Mouse (Mus musculus) right cerebral cortex, postnatal 10 days (tissue): ENCODE measurements at regions not wholly inside any gene's neighbourhood (a gene's known extent, or its start where the extent isn't known, plus 50 kb on each side); places are given as distances from the start of the nearest gene placed in this dataset.
A peak's percentile ranks its signal among the peaks of the same experiment; 100 is the strongest.

Experiments
- DNase-seq, 2 experiments: peaks; one replicate each; pipeline ENCODE4 v3.0.0; 2021; ENCODE audit warnings: low spot score in 2 of 2

GRCm38 (mm10) chr10:117940441-117941265 is 94.8 kb upstream of the Rap1b start:
- no peak for DNase-seq

- DNase-seq: no peak
Measured at GRCm38 (mm10) chr10:117941266-117941651, 95.4 kb upstream of the Rap1b start.

- no peak for DNase-seq
Measured at GRCm38 (mm10) chr10:117943702-117944307, 98.0 kb upstream of the Rap1b start.

- no peak for DNase-seq
Measured at GRCm38 (mm10) chr10:117947191-117947590, 101.4 kb upstream of the Rap1b start.

GRCm38 (mm10) chr10:117947911-117948310 is 102.1 kb upstream of the Rap1b start:
- no peak for DNase-seq

- DNase-seq: no peak
Measured at GRCm38 (mm10) chr10:117952116-117953025, 106.5 kb upstream of the Rap1b start.

- DNase-seq: no peak
Measured at GRCm38 (mm10) chr10:117953026-117953711, 107.3 kb upstream of the Rap1b start.

GRCm38 (mm10) chr10:117956174-117956950 is 110.5 kb upstream of the Rap1b start:
- DNase-seq: no peak

- DNase-seq: no peak
Measured at GRCm38 (mm10) chr10:117974706-117975105, 128.9 kb upstream of the Rap1b start.

- no peak for DNase-seq
Measured at GRCm38 (mm10) chr10:117975467-117975866, 129.6 kb upstream of the Rap1b start.

- no peak for DNase-seq
Measured at GRCm38 (mm10) chr10:117979091-117979490, 133.3 kb upstream of the Rap1b start.

- no peak for DNase-seq
Measured at GRCm38 (mm10) chr10:117982611-117983210, 136.9 kb upstream of the Rap1b start.

- no peak for DNase-seq
Measured at GRCm38 (mm10) chr10:117983271-117983670, 137.4 kb upstream of the Rap1b start.

GRCm38 (mm10) chr10:117984784-117985602 is 139.2 kb upstream of the Rap1b start:
- peak; percentile 41 to 72 for DNase-seq

- peak; percentile 50 to 68 for DNase-seq
Measured at GRCm38 (mm10) chr10:117987620-117988019, 141.8 kb upstream of the Rap1b start.

- DNase-seq: no peak
Measured at GRCm38 (mm10) chr10:117988076-117988475, 142.2 kb upstream of the Rap1b start.

GRCm38 (mm10) chr10:117991176-117991575 is 145.3 kb upstream of the Rap1b start:
- DNase-seq: no peak

GRCm38 (mm10) chr10:117992317-117992716 is 146.5 kb upstream of the Rap1b start:
- no peak for DNase-seq

- no peak for DNase-seq
Measured at GRCm38 (mm10) chr10:117993809-117994208, 147.8 kb upstream of the Mdm1 start.

GRCm38 (mm10) chr10:117994768-117995167 is 146.8 kb upstream of the Mdm1 start:
- no peak for DNase-seq
